Mouse (Mus musculus): Measurements from ENCODE around the gene Rrp12. TPM values are rescaled to one million over a fixed set of nuclear protein-coding genes. Genes with fewer than 3 reads are reported as not detected.

Rrp12 gene
- polyA plus RNA-seq, 1 experiment from 2014 or later = 36.3 TPM

Other genes with a start within 250 kb of the Rrp12 start
- gene Slit1, start 152.5 kb downstream of the Rrp12 start, polyA plus RNA-seq (2016; fragmentation: Nextera tagmentation; extraction: Ambion mirVana) = 2.3 and 3.9 TPM in 2 replicates
- gene Arhgap19, start 94.1 kb downstream of the Rrp12 start, polyA plus RNA-seq (2016; fragmentation: Nextera tagmentation; extraction: Ambion mirVana) = 45.2 and 46.2 TPM in 2 replicates
- 9.1 and 9.2 TPM in 2 replicates for gene Frat1, start 66.2 kb downstream of the Rrp12 start, polyA plus RNA-seq (2016; fragmentation: Nextera tagmentation; extraction: Ambion mirVana)
- gene Frat2, start 48.0 kb downstream of the Rrp12 start, polyA plus RNA-seq (2016; fragmentation: Nextera tagmentation; extraction: Ambion mirVana) = 3.8 and 4.3 TPM in 2 replicates
- gene Pgam1, start 15.8 kb upstream of the Rrp12 start, polyA plus RNA-seq (2016; fragmentation: Nextera tagmentation; extraction: Ambion mirVana) = 1,003 and 1,124 TPM in 2 replicates
- 94.3 and 96.8 TPM in 2 replicates for gene Exosc1, start 37.2 kb upstream of the Rrp12 start, polyA plus RNA-seq (2016; fragmentation: Nextera tagmentation; extraction: Ambion mirVana)
- gene Zdhhc16, start 37.3 kb upstream of the Rrp12 start, polyA plus RNA-seq (2016; fragmentation: Nextera tagmentation; extraction: Ambion mirVana) = 85.4 and 85.7 TPM in 2 replicates
- gene Mms19, start 85.0 kb upstream of the Rrp12 start, polyA plus RNA-seq (2016; fragmentation: Nextera tagmentation; extraction: Ambion mirVana) = 43.1 and 45.0 TPM in 2 replicates
- 13.2 and 13.5 TPM in 2 replicates for gene Ubtd1, start 85.6 kb upstream of the Rrp12 start, polyA plus RNA-seq (2016; fragmentation: Nextera tagmentation; extraction: Ambion mirVana)
- gene Ankrd2, start 139.8 kb upstream of the Rrp12 start, polyA plus RNA-seq (2016; fragmentation: Nextera tagmentation; extraction: Ambion mirVana) = 0.22 TPM in 1 of 2 replicates, not detected in the other
- gene Hoga1, start 149.4 kb upstream of the Rrp12 start, polyA plus RNA-seq (2016; fragmentation: Nextera tagmentation; extraction: Ambion mirVana) = 1.1 and 1.3 TPM in 2 replicates
- 0.17 TPM in 1 of 2 replicates, not detected in the other for gene 4933411K16Rik, start 156.1 kb upstream of the Rrp12 start, polyA plus RNA-seq (2016; fragmentation: Nextera tagmentation; extraction: Ambion mirVana)
- 47.9 and 48.1 TPM in 2 replicates for gene Morn4, start 190.2 kb upstream of the Rrp12 start, polyA plus RNA-seq (2016; fragmentation: Nextera tagmentation; extraction: Ambion mirVana)
- gene Pi4k2a, start 194.3 kb upstream of the Rrp12 start, polyA plus RNA-seq (2016; fragmentation: Nextera tagmentation; extraction: Ambion mirVana) = 28.0 and 30.2 TPM in 2 replicates
- 23.5 and 24.5 TPM in 2 replicates for gene Avpi1, start 232.9 kb upstream of the Rrp12 start, polyA plus RNA-seq (2016; fragmentation: Nextera tagmentation; extraction: Ambion mirVana)